Mouse (Mus musculus): ENCODE measurements around the gene Tjp3.

DNA sequence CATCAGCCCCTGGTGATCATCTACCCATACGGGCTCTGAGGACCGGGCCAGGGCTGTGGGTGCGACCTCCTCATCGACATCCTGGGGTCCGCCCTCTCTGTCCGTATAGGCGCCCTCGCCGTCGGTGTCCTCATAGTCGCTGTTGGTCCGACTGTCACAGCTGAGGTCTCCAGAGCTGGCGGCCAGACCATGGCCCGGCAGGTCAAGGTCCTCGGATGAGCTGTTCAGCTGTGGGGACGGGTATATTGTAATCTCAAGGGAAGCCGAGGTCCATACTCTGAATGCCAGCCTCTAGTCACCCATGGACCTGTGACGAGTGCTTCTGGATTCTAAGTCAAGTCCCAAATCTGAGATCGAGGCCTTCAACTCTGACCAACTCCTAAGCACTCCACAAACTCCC lies 17.5 kb downstream of the Tjp3 start:
- TF ChIP-seq CTCF (IDR thresholded peaks at IDR 0.05; ENCODE audit: low read depth, low read length), result no peak
- no peak for TF ChIP-seq POLR2A (IDR thresholded peaks at IDR 0.05; ENCODE audit: borderline replicate concordance, low read depth, low read length)

All from bone marrow macrophage, adult 2 months (primary cell).